Mouse (Mus musculus) liver, postnatal 0 days (tissue): ENCODE measurements around the gene Defa21.

Source experiments
- CTCF ChIP-seq: sonication (generic); IDR thresholded peaks from 2 replicates; pipeline ENCODE4 v1.5.1; 2016; ENCODE audit warnings: antibody characterized with exemption, low read depth
- EP300 ChIP-seq: IDR thresholded peaks from 2 replicates; pipeline ENCODE4 v1.6.1; 2016; ENCODE audit warnings: antibody characterized with exemption, low read depth, mild to moderate bottlenecking

- TF ChIP-seq CTCF = no peak
- TF ChIP-seq EP300 = no peak
Observed at GRCm38 (mm10) chr8:20996776-20997175, 28.6 kb upstream of the Defa21 start.
